Mouse (Mus musculus) kidney, adult 10 weeks (tissue): ENCODE results near the gene Hba-a2. TPM values are rescaled to one million over a fixed set of nuclear protein-coding genes. Genes with fewer than 3 reads are reported as not detected.

ENCODE experiments used
- polyA plus RNA-seq: library from polyadenylated mRNA; stranded (reverse); fragments of 350-450 nt; fragmentation: Illumina TruSeq; extraction: RNeasy Lipid Tissue Mini Kit (QIAGEN cat#74804); gene quantifications from one replicate; pipeline ENCODE4 v1.2.3, GENCODE M21; 2014; ENCODE audit warnings: low read depth, low replicate concordance

Gene Hba-a2
- 40.1 TPM for polyA plus RNA-seq

DNA sequence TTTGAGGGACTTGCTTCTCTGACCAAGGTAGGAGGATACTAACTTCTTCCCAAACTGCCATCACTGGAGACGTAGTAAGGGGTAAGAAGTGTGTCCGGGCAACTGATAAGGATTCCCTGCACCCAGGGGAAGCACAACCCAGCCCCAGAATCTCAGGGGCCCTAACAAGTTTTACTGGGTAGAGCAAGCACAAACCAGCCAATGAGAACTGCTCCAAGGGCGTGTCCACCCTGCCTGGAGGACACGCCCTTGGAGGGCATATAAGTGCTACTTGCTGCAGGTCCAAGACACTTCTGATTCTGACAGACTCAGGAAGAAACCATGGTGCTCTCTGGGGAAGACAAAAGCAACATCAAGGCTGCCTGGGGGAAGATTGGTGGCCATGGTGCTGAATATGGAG is at the start of gene Hba-a2:
Gene Hba-a2 (plus strand): TSS at position 287 of the 400 bp plus-strand sequence.

DNA sequence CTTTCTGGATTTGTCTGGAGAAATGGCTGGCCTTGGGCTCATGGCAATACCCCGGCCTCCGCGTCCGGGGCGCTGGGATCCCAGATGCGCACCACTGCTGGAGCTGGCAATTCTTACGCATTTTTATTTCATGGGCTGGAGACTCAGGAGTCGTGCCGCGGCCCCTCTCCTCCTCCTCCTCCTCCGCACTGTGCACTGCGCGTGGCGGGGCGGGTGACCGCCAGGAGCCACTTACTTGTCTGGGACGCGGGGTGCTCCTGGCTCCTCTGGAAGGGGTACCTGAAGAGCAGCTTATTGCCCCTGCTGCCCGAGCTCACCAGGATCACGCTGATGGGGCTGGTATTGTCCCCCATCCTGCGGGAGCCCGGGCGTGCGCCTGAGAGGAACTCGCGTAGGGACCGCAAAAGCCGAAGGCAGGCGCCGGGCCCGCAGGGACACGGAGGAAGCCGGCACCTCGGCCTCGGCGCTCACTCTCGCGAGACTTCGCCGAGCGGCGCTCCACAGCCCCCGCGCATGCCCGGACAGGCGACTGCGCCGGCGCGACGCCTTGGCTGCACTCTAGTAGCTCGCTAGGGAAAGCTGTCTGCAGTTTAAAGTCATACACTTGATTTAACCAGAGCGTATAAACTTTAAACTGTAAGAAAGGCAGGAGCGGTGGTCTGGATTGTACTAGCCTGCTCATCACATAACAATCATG is 29.0 kb upstream of the Hba-a2 start, which contains the start of gene Nprl3:
Gene Nprl3 (minus strand): TSS at position 520 of the 697 bp plus-strand sequence.

GRCm38 (mm10) chr11:32276347-32276746 is 19.9 kb upstream of the Hba-a2 start, which contains the start of gene Hba-x:
Hba-x (plus strand) TSS chr11:32276400.

DNA sequence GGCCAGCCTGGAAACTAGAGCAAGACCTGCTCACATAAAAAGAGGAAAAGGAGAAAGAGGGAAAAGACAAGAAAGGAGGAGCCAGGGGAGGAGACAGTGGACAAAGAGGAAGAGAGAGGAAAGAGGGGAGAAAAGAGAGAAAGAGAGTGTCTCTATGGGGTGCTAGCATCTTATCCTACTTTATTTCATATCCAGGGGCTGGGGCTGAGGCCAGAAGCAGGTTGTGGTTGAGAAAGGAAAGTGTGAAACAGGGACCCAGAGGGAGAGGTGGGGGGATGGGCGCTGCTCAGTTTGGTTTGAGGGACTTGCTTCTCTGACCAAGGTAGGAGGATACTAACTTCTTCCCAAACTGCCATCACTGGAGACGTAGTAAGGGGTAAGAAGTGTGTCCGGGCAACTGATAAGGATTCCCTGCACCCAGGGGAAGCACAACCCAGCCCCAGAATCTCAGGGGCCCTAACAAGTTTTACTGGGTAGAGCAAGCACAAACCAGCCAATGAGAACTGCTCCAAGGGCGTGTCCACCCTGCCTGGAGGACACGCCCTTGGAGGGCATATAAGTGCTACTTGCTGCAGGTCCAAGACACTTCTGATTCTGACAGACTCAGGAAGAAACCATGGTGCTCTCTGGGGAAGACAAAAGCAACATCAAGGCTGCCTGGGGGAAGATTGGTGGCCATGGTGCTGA is 13.1 kb upstream of the Hba-a2 start, which contains the start of gene Hba-a1:
Gene Hba-a1 (plus strand): TSS at position 421 of the 687 bp plus-strand sequence.

DNA sequence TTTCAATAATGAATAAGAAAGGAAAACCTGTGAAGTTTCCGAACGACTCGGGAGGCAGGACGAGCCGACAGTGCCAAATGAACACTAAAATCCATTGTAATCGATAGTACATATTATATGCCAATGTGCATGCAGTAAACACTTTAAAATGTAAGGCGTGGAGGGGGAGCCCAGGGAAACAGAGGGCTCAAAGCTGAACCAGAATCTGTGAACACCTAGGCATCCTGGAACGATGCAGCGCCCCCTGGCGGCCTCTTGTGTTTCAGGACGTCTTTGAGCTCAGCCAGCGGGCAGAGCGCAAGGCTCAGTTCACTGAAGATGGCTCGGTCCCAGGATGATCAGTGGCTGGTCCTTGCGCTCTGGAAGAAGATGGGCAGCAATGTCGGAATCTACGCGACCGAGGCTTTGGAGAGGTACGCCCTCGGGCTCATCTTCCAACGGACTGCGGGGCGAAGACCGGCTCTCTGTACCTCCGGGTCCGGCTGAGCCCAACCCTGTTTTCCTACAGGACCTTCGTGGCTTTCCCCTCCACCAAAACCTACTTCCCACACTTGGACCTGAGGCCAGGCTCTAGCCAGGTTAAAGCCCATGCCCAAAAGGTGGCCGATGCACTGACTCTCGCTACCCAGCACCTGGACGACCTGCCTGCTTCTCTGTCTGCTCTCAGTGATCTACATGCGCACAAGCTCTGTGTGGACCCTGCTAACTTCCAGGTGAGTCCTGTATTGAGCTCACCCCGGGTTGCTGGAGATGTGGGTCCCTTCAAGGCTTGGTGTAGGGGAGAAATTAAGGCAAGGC is 9.4 kb upstream of the Hba-a2 start, which contains the start of gene Hbq1b:
Gene Hbq1b (plus strand): TSS at position 271 of the 798 bp plus-strand sequence.

DNA sequence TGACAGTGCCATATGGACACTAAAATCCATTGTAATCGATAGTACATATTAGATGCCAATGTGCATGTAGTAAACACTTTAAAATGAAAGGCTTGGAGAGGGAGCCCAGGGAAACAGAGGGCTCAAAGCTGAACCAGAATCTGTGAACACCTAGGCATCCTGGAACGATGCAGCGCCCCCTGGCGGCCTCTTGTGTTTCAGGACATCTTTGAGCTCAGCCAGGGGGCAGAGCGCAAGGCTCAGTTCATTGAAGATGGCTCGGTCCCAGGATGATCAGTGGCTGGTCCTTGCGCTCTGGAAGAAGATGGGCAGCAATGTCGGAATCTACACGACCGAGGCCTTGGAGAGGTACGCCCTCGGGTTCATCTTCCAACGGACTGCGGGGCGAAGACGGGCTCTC is 3.6 kb downstream of the Hba-a2 start, which contains the start of gene Hbq1a:
Gene Hbq1a (plus strand): TSS at position 205 of the 400 bp plus-strand sequence.

Other genes starting within 250 kb of the Hba-a2 start
- not detected for gene Il9r, start 96.2 kb upstream of the Hba-a2 start, polyA plus RNA-seq
- 1.4 TPM for gene Snrnp25, start 91.1 kb upstream of the Hba-a2 start, polyA plus RNA-seq
- 0.53 TPM for gene Rhbdf1, start 74.2 kb upstream of the Hba-a2 start, polyA plus RNA-seq
- 5.7 TPM for gene Mpg, start 70.0 kb upstream of the Hba-a2 start, polyA plus RNA-seq
- 4.0 TPM for gene Nprl3, start 28.8 kb upstream of the Hba-a2 start, polyA plus RNA-seq
- gene Hba-x, start 20.1 kb upstream of the Hba-a2 start, polyA plus RNA-seq = not detected
- gene Hba-a1, start 13.0 kb upstream of the Hba-a2 start, polyA plus RNA-seq = 2.9 TPM
- gene Hbq1b, start 9.5 kb upstream of the Hba-a2 start, polyA plus RNA-seq = not detected
- not detected for gene Hbq1a, start 3.6 kb downstream of the Hba-a2 start, polyA plus RNA-seq
- gene Sh3pxd2b, start 51.3 kb downstream of the Hba-a2 start, polyA plus RNA-seq = 0.49 TPM
- gene Ubtd2, start 158.9 kb downstream of the Hba-a2 start, polyA plus RNA-seq = 1.4 TPM
- gene Efcab9, start 235.6 kb downstream of the Hba-a2 start, polyA plus RNA-seq = not detected
- 0.44 TPM for gene Stk10, start 236.8 kb downstream of the Hba-a2 start, polyA plus RNA-seq